Mouse (Mus musculus) brain, embryonic 14.5 days (tissue): ENCODE measurements around the gene Polg2.

Experiments
- CTCF ChIP-seq: fragments of 200-500 bp; IDR thresholded peaks from 2 replicates; pipeline ENCODE4 v1.5.1; 2012; ENCODE audit warnings: inconsistent platforms, mild to moderate bottlenecking, moderate library complexity, borderline replicate concordance; ENCODE audit not compliant: insufficient read depth, insufficient read length; ENCODE audit errors: extremely low read depth
- POLR2A ChIP-seq: fragments of 200-500 bp; IDR thresholded peaks from 2 replicates; pipeline ENCODE4 v1.6.1; 2012; ENCODE audit warnings: mild to moderate bottlenecking, inconsistent platforms, borderline replicate concordance; ENCODE audit not compliant: poor library complexity, insufficient read depth, insufficient read length, severe bottlenecking; ENCODE audit errors: extremely low read depth

DNA sequence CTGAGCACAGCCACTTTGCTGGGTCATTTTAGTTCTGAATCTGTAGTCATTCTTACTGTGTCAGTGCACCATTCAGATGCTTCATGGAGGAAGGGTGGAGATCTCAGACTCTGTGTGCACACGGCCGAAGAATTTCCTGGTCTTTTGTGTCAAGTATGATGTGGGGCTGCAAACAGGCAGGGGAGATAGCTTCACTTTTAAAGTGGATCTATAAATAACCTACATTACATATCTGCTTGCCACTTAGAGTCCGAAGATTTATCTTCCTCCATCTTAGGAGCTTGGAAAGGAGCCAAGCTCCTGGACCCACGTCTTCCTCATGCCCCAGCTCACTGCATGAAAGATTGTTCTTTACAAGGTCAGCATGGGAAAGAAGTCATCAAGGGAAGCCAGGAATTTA lies 48.6 kb downstream of the Polg2 start:
- no peak for TF ChIP-seq CTCF
- TF ChIP-seq POLR2A = no peak
